Mouse (Mus musculus): ENCODE data around the gene Angptl2. TPM values are rescaled to one million over a fixed set of nuclear protein-coding genes. Genes with fewer than 3 reads are reported as not detected.

The Angptl2 gene
- polyA plus RNA-seq, 1 experiment from 2014 or later = 37.3 TPM

DNA sequence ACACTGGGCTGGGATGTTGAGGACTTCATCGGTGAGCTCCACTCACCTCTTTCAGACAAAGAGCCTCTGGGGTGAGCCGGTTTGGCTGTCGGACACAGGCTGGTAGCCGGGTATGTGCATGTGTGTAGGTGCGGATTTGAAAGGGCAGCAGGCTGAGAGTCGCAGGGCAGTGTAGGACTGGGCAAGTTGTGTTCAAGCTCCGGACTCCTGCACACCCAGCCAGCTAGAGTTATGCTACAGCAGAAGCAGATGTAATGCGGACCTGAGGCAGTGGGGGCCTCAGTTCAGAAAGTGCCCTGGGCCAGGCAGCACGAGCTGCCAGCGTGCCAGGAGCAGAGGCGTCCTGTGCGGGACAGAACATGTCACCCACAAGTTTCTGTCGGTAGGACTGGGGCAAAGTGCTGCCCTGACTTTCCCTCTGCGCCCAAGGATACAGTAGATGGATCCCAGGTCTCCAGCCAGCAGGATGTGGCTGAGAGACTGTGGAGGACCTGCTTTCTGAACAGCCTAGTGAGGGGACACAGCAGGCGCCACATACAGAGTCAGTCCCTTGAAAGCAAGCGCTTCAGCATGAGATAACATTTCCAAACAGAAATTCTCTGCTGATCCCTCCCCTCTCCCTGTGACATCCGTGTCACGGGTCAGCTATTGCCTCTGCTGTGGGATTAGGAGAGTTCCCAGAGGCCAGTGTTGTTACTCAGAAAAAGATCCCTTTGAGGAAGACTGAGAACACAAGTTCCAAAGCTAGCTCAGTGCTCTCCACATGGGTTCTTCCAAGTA lies 966 bp downstream of the Angptl2 start:
- peak overlapping the region; percentile 50 for H3K4me3 ChIP-seq (ENCODE audit: low read depth, low read length)
- 19% methylated on average over 18 of the region's 18 CpGs for WGBS
- H3K36me3 ChIP-seq (ENCODE audit: control insufficient read depth, insufficient read depth, low read length) = 0 out of 2 replicates have a peak, but pooled peaks cover 3% of the 10 kb centered on the region
- ATAC-seq (ENCODE audit: low FRiP score, low TSS enrichment) = no peak
- TF ChIP-seq EP300 (optimal IDR thresholded peaks at IDR 0.05) = no peak
- TF ChIP-seq CTCF (IDR thresholded peaks at IDR 0.05; ENCODE audit: low read depth) = no peak; the same call in 1 of the 2 replicates
- H3K9ac ChIP-seq (ENCODE audit: low read length) = peak overlapping the region; percentile 67
- H3K9me3 ChIP-seq (ENCODE audit: control insufficient read depth, low read length) = no peaks in the 10 kb centered on the region
- DNase-seq (ENCODE audit: low spot score) = no peak
- H3K4me1 ChIP-seq (replicated peaks; ENCODE audit: control insufficient read depth, insufficient read depth) = 0 out of 2 replicates have a peak, but pooled peaks cover 3% of the 10 kb centered on the region
- peak overlapping the region; percentile 62 for H3K4me2 ChIP-seq (replicated peaks; ENCODE audit: low read depth)
- no peaks in the 10 kb centered on the region for H3K27me3 ChIP-seq (ENCODE audit: control insufficient read depth, insufficient read depth, low read length)
- H3K27ac ChIP-seq (replicated peaks) = peak overlapping the region; percentile 83

DNA sequence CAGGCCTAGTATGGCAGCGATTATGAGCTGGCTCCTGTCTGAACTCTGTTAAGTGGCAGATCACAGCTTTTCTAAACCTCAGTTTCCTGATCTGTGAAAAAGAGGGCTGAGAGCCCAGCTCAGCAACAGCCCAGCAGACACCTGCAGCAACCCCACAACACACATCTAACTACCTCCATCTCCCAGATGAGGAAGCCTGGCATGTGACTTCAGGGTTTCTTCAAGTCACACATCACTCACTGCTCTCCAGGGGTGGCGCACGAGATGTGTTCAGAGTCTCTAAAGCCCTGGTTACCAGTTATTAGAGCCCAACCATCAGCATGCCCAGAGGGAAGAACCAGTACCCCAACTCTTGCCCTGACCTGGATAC lies 1.5 kb downstream of the Angptl2 start:
- TF ChIP-seq CTCF (IDR thresholded peaks at IDR 0.05; ENCODE audit: low read depth) (no peak), EP300 (optimal IDR thresholded peaks at IDR 0.05) (no peak)
- H3K4me3 ChIP-seq (ENCODE audit: low read depth, low read length) = 0 out of 2 replicates have a peak overlapping the region, but pooled peaks have one; percentile 50
- ATAC-seq (ENCODE audit: low FRiP score, low TSS enrichment) (no peak), DNase-seq (ENCODE audit: low spot score) (no peak)
- H3K36me3 ChIP-seq (ENCODE audit: control insufficient read depth, insufficient read depth, low read length) = 0 out of 2 replicates have a peak, but pooled peaks cover 3% of the 10 kb centered on the region
- no peaks in the 10 kb centered on the region for H3K9me3 ChIP-seq (ENCODE audit: control insufficient read depth, low read length)
- 47% methylated on average over 3 of the region's 3 CpGs for WGBS
- H3K27ac ChIP-seq (replicated peaks) = no peak overlapping the region; the same call in 1 of the 2 replicates
- peak overlapping the region; percentile 67; the same call in 1 of the 2 replicates for H3K9ac ChIP-seq (ENCODE audit: low read length)
- H3K4me2 ChIP-seq (replicated peaks; ENCODE audit: low read depth) = peak overlapping the region; percentile 62
- 0 out of 2 replicates have a peak, but pooled peaks cover 3% of the 10 kb centered on the region for H3K4me1 ChIP-seq (replicated peaks; ENCODE audit: control insufficient read depth, insufficient read depth)
- H3K27me3 ChIP-seq (ENCODE audit: control insufficient read depth, insufficient read depth, low read length) = no peaks in the 10 kb centered on the region

- no peak for TF ChIP-seq EP300 (optimal IDR thresholded peaks at IDR 0.05)
- peak; percentile 72 for TF ChIP-seq CTCF (IDR thresholded peaks at IDR 0.05; ENCODE audit: low read depth)
- DNase-seq (ENCODE audit: low spot score) = no peak
- Histone ChIP-seq H3K9ac (ENCODE audit: low read length) (no peak overlapping the region), H3K4me3 (ENCODE audit: low read depth, low read length) (no peak overlapping the region), H3K9me3 (ENCODE audit: control insufficient read depth, low read length) (no peaks in the 10 kb centered on the region), H3K4me1 (replicated peaks; ENCODE audit: control insufficient read depth, insufficient read depth) (0 out of 2 replicates have a peak, but pooled peaks cover 3% of the 10 kb centered on the region), H3K27me3 (ENCODE audit: control insufficient read depth, insufficient read depth, low read length) (no peaks in the 10 kb centered on the region), H3K27ac (replicated peaks) (no peak overlapping the region), H3K36me3 (ENCODE audit: control insufficient read depth, insufficient read depth, low read length) (0 out of 2 replicates have a peak, but pooled peaks cover 3% of the 10 kb centered on the region), H3K4me2 (replicated peaks; ENCODE audit: low read depth) (peak overlapping the region; percentile 11; the same call in 1 of the 2 replicates)
- ATAC-seq (ENCODE audit: low FRiP score, low TSS enrichment) = no peak
- WGBS = 65% methylated on average over 11 of the region's 11 CpGs
These were observed 3.2 kb downstream of the Angptl2 start for GRCm38 (mm10) chr2:33218903-33219625.

DNA sequence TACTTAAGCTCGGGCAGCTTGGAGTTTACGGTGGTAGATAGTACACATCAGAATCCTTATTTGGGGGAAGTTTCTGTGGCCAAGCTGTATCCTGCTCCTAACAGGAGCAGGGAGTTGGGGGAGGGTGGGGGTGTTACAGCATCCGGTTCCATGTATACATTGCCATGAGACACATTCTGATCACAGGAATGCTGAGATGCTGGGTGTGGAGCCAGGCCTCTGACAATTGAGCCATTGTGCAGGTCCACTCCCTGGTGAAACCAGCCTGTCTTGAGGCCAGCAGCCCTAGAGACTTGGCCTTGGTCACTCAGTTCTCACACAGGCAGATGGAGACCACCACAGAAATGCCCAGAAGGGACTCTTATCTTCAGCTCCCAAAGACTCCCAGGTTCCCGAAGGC lies 3.8 kb downstream of the Angptl2 start:
- no peak overlapping the region; the same call in 1 of the 2 replicates for H3K27ac ChIP-seq (replicated peaks)
- H3K4me2 ChIP-seq (replicated peaks; ENCODE audit: low read depth) = no peak overlapping the region; the same call in 1 of the 2 replicates
- no peak for DNase-seq (ENCODE audit: low spot score)

GRCm38 (mm10) chr2:33220246-33220645 lies 4.4 kb downstream of the Angptl2 start:
- WGBS = 60% methylated on average over 6 of the region's 6 CpGs
- H3K9ac ChIP-seq (ENCODE audit: low read length) = no peak overlapping the region; the same call in 1 of the 2 replicates
- TF ChIP-seq EP300 (optimal IDR thresholded peaks at IDR 0.05) = no peak
- no peak for TF ChIP-seq CTCF (IDR thresholded peaks at IDR 0.05; ENCODE audit: low read depth)
- DNase-seq (ENCODE audit: low spot score) = no peak
- H3K27ac ChIP-seq (replicated peaks) = no peak overlapping the region
- H3K36me3 ChIP-seq (ENCODE audit: control insufficient read depth, insufficient read depth, low read length) = 0 out of 2 replicates have a peak, but pooled peaks cover 3% of the 10 kb centered on the region
- H3K4me2 ChIP-seq (replicated peaks; ENCODE audit: low read depth) = no peak overlapping the region
- H3K4me3 ChIP-seq (ENCODE audit: low read depth, low read length) = no peak overlapping the region
- 0 out of 2 replicates have a peak, but pooled peaks cover 1% of the 10 kb centered on the region for H3K4me1 ChIP-seq (replicated peaks; ENCODE audit: control insufficient read depth, insufficient read depth)
- H3K27me3 ChIP-seq (ENCODE audit: control insufficient read depth, insufficient read depth, low read length) = no peaks in the 10 kb centered on the region
- H3K9me3 ChIP-seq (ENCODE audit: control insufficient read depth, low read length) = no peaks in the 10 kb centered on the region
- no peak for ATAC-seq (ENCODE audit: low FRiP score, low TSS enrichment)

More for the DNA sequence above, 3.8 kb downstream of the Angptl2 start:
- Histone ChIP-seq H3K27me3 (ENCODE audit: control insufficient read depth, insufficient read depth, low read length) (no peaks in the 10 kb centered on the region), H3K9ac (ENCODE audit: low read length) (no peak overlapping the region; the same call in 1 of the 2 replicates), H3K9me3 (ENCODE audit: control insufficient read depth, low read length) (no peaks in the 10 kb centered on the region), H3K4me1 (replicated peaks; ENCODE audit: control insufficient read depth, insufficient read depth) (0 out of 2 replicates have a peak, but pooled peaks cover 3% of the 10 kb centered on the region), H3K36me3 (ENCODE audit: control insufficient read depth, insufficient read depth, low read length) (0 out of 2 replicates have a peak, but pooled peaks cover 3% of the 10 kb centered on the region), H3K4me3 (ENCODE audit: low read depth, low read length) (no peak overlapping the region)
- no peak for ATAC-seq (ENCODE audit: low FRiP score, low TSS enrichment)
- WGBS = 64% methylated on average over 4 of the region's 4 CpGs
- TF ChIP-seq EP300 (optimal IDR thresholded peaks at IDR 0.05) (no peak), CTCF (IDR thresholded peaks at IDR 0.05; ENCODE audit: low read depth) (no peak)
